Mouse (Mus musculus) urinary bladder, postnatal 10 days (tissue): ENCODE results near the gene Plcg1.

Experiments
- DNase-seq: peaks from one replicate; pipeline ENCODE4 v3.0.0; 2022; ENCODE audit warnings: low spot score

The Plcg1 gene

GRCm38 (mm10) chr2:160735706-160736310, 4.7 kb downstream of the Plcg1 start:
- no peak for DNase-seq

- no peak for DNase-seq
Measured at GRCm38 (mm10) chr2:160736466-160736865, 5.4 kb downstream of the Plcg1 start.

- DNase-seq = no peak
Measured at GRCm38 (mm10) chr2:160738354-160738753, 7.3 kb downstream of the Plcg1 start.

- no peak for DNase-seq
Measured at GRCm38 (mm10) chr2:160739647-160740356, 8.7 kb downstream of the Plcg1 start.

- DNase-seq = no peak
Measured at GRCm38 (mm10) chr2:160740521-160741156, 9.5 kb downstream of the Plcg1 start.

- DNase-seq = no peak
Measured at GRCm38 (mm10) chr2:160741580-160741979, 10.5 kb downstream of the Plcg1 start.

- no peak for DNase-seq
Measured at GRCm38 (mm10) chr2:160742161-160742609, 11.1 kb downstream of the Plcg1 start.

GRCm38 (mm10) chr2:160744040-160744822, 13.1 kb downstream of the Plcg1 start:
- no peak for DNase-seq

- DNase-seq = no peak
Measured at GRCm38 (mm10) chr2:160744823-160745210, 13.7 kb downstream of the Plcg1 start.

- DNase-seq = no peak
Measured at GRCm38 (mm10) chr2:160745497-160745896, 14.4 kb downstream of the Plcg1 start.

- DNase-seq = no peak
Measured at GRCm38 (mm10) chr2:160746637-160747036, 15.5 kb downstream of the Plcg1 start.

GRCm38 (mm10) chr2:160747075-160747474, 16.0 kb downstream of the Plcg1 start:
- DNase-seq = no peak

- no peak for DNase-seq
Measured at GRCm38 (mm10) chr2:160756583-160757203, 25.6 kb downstream of the Plcg1 start.

- DNase-seq = no peak
Measured at GRCm38 (mm10) chr2:160760433-160761184, 29.5 kb downstream of the Plcg1 start.

- DNase-seq = no peak
Measured at GRCm38 (mm10) chr2:160763816-160764215, 32.7 kb downstream of the Plcg1 start.

- no peak for DNase-seq
Measured at GRCm38 (mm10) chr2:160764386-160764785, 33.3 kb downstream of the Plcg1 start.

- DNase-seq = no peak
Measured at GRCm38 (mm10) chr2:160765096-160765495, 34.0 kb downstream of the Plcg1 start.

- DNase-seq = no peak
Measured at GRCm38 (mm10) chr2:160766371-160766771, 35.3 kb downstream of the Plcg1 start.

GRCm38 (mm10) chr2:160767201-160767600, 36.1 kb downstream of the Plcg1 start:
- DNase-seq = no peak

- no peak for DNase-seq
Measured at GRCm38 (mm10) chr2:160768097-160768695, 37.1 kb downstream of the Plcg1 start.

- DNase-seq = no peak
Measured at GRCm38 (mm10) chr2:160768997-160769396, 37.9 kb downstream of the Plcg1 start.
